Mouse (Mus musculus) CD4-positive, CD25-positive, alpha-beta regulatory T cell, adult 2 months (primary cell): ENCODE data around the gene Acads.
"Not testable (repeated sequence)": the region's sequence is repeated elsewhere in the genome, so short reads cannot be mapped to it uniquely, and the experiment has no call there.

Experiments used
- DNase-seq: peaks from one replicate; pipeline ENCODE4 v3.0.0-alpha.2; 2012; ENCODE audit warnings: low read depth, low spot score

Gene Acads

DNA sequence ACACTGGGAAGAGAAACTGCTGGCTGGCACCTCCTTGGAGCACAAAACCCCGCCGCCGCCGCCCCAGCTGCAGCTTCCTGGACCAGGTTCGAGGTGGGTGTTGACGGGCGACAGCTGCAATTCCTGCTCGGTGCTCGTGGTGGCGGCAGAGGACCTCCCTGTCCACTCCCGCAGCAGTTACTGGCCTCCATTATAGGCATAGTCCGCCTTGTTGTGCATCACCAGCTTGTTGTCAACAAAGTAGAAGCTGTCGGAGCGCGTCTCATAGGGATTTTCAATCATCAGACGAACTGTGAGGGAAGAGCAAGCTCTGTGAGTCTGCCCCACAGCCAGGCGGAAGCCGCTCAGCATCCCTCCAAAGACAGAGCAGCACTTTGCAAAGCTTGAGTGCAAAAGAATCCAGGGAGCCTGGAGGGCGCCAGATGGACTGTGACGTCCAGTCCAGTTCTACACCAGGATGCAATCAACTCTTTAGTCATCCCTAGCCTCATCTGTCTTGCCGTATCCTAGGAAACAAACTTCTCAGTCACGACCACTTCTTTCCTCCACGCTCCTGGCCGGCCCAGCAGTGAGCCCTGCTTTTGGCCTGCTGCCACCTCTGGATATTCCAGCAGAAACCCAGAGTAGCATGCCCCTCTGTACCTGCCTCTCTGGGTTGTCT is 6.2 kb upstream of the Acads start:
- peak; percentile 92 for DNase-seq

DNA sequence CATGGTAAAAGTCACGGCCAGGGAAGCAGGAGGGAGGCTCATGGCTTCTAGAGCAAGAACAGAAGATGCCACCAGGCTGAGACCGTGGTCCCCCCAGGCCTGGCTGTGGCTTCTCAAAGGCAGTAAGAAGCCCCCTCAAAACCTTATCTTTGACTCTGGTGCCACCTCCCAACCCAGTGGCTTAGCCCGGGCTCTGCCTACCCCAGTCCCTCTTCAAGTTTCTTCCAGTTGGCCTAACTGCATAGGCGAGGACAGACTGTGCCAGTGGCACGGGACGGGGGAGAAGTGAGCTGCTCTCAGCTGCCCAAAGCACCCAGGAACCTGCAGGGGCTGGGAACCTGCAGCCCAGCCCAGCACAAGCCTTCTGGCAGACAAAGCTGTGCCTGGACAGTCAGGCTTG is 5.5 kb upstream of the Acads start:
- no peak for DNase-seq

DNA sequence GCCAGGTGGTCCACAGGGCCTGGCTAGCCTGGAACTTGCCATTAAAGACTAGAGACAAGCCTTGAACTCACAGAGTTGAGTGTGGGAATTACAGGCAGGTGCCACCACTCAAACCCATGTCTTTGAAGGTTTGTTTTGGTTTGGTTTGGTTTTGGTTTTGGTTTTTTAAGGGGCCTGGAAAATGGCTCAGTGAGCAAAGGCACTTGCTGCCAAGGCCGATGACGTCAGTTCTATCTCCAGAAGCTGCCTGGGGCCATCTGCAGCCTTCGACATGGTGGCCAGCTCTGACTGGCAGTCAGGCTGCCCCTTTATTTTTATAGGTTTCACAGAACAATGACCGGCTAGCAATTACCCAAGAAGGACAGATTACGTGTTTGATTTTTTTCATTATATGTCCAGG is 1.8 kb upstream of the Acads start:
- DNase-seq: no peak

DNA sequence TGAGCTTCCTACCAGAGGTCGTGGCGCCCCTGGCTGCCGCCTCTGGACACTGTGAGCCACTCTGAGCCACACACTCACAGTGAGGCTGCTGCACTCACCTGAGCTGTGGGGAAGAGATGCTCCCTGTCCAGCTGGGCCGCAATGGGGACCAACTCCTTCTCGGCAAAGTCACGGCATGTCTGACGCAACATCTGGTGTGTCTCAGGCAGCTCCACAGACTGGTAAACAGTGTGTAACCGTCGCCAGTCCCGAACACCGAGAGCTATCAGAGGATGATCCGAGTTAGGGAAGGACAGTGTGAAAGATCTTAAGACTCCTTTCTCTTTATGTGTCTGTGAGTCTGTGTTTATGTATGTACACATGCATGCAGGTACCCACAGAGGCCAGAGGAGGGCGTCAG is 1.7 kb downstream of the Acads start:
- no peak for DNase-seq

DNA sequence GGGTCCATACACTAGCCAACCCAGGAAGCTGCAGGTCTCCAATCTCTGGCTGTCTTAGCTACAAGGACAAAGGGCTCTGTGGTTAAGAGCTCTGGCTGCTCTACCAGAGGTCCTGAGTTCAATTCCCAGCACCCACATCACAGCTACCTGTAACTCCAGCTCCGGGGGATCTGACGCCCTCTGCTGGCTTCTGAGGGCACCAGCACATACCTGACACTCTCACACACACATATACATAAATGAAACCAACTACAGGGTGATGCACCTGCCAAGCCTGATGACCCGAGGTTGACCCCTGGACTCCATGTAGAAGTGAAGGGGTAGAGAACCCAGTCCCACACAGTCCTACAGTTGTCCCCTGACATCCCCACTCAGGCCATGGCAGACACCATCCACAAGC is 2.7 kb downstream of the Acads start:
- DNase-seq: no peak

DNA sequence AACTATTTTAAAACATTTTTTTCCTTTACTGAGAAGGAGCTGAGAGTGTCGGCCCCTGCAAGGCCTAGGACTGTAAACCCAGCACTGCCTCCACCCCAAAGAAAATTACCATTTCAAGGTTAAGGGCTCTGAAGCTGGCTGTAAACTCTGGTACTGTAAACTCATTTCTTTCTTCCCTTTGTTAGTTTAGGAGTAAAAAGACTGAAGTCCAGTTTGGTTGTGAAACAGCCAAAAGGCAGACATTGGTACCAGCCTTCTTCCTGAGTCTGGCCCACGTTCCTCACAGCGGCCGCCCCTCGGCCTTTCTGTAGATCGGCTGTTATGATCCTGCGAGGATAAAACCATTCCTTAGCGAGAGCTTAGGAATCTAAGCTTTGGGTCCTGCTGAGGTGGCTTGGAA is 4.6 kb downstream of the Acads start:
- no peak for DNase-seq

DNA sequence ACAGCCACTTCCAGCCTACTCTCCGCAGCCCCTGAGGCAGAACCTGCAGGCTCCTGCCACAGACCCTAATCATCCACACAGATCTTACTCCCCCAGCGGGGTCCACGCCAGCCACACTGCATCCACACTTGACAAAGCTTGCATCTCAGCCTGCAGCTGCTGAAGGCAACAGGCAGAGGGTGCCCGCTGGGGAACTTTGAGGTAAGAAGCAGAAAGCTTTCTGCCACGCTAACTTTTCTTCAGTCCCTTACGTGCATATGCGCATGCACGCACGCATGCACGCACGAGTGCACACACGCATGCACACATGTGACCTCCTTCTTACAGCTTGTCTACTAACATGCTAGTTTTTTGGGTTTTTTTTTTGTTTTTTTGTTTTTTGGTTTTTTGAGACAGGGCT is 5.9 kb downstream of the Acads start:
- no peak for DNase-seq

DNA sequence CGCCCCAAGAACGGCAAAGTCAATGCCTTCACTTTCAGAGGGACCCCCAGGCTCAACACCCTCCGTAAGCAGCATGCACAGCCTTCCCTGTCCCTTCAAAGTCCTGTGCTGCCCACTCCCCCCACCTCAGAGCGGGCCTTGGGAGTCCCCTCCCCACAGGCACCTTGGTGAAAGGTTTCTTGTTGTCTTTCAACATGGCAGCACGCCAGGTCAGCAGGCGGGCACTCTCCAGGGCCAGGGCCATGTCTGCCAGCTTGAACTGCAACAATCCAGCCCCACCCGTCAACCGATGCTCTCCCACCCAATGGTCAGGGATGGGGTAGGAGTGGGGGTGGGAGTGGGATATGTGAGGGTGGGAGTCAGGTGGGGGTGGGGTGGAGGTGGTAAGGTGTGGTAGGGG is 8.0 kb downstream of the Acads start:
- no peak for DNase-seq

DNA sequence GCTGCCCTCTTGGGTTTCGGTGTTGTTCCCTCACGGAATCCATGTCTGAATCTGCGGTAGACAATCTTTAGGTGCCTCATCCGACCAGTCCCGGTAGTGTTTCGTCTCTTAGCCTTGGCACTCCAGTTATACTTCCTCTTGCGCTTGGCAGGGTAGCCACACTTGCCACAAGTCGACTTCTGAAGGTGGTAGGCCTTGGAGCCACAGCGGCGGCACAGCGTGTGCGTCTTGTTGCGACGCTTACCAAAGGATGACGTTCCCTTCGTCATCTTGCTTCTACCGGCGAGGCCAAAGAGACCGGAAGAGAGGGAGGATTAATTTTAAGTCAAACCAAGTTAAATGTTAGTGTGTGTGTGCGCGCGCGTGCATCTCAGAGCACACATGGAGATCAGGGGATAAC is 15.9 kb downstream of the Acads start:
- not testable (repeated sequence) for DNase-seq

DNA sequence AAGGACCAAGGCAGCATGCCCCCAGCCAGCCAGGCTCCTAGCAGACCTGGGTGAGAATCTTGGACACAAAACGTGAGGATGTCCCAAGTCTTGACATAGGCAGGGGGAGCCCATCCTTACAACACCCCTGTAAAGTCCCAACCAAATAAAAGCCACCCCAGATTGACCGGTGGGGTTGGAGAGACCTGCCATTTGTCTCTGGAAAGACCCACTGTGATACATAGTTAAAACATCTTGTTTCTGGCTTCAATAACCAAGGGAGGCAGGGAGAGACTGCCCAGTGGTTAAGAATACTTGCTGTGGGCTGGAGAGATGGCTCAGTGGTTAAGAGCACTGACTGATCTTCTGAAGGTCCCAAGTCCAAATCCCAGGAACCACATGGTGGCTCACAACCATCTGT is 16.9 kb downstream of the Acads start:
- no peak for DNase-seq

DNA sequence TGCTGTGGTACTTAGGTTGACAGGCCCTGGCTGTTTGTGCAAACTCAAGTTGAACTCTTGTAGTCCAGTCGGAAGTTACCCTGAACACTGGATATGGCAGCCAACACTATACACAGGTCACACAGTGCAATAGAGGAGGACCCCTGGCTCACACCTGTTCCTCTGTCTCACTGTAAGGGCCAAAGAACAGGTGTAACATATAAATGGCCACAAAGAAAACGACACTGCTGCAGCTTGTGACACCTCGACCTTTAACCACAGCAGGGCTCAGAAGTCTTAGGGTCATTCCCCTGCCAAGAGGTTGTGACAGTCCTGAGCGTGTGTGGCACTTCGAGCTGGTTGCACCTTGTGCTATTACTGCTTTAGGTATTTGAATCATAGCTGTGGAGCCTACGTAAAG is 18.7 kb downstream of the Acads start:
- no peak for DNase-seq

DNA sequence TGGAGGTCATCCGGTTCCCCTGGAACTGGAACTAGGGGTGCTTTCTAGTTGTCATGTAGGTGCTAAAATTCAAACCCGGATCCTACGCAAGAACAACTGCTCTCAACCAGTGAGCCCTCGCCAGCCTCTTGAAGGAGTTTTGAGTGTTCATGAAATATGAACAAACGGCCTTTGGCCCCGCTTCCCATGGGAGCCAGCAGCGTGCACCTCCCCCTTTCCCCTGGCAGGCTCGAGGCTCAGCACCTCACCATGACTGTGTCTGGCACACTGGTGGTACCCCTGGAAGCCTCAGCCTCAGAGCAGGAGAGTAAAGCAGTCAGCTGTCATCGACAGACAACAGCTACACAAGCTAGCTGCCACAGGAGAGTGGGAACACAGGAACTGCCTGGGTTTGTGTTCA is 19.2 kb downstream of the Acads start:
- DNase-seq: no peak

DNA sequence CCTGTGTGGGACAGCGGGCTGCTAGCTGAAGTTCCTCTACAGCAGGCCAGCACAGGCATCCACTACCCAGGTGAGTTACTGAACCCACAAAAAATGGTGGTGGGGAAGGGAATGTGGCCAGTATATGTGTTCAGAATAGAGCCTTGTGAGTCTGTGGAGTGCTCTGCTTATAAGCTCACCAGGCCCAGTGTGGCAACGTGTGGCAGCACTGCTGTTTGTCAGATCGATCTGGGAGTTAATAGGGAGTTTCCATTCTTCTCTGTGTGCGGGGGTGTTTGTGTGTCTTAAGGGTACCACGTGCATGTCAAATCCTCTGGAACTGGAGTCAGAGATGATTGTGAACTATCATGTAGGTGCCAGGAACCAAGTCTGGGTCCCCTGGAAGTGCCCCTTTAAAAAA is 19.6 kb downstream of the Acads start:
- no peak for DNase-seq

DNA sequence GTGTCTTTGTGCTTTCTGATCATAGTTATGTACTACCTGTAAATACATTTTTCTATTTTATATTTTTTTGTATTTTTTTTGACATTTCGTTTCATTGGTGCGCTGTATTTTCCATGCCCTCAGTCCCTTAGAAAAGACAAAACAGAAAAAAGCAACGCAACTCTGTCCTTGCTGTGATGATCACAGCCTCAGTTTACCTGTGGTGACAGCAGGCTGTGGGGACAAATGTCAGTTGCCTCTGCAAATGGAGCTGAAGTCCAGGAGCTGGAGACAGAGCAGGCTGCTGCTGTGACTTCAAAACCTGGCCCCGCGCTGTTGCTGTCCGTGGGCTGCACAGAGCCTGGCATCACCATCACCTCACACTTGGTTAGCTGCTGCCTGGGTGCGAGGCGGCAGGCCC is 21.0 kb downstream of the Acads start, which contains the start of gene Gm10401:
Gm10401 (minus strand) TSS at position 101 of the 400 bp plus-strand sequence.
- no peak for DNase-seq

DNA sequence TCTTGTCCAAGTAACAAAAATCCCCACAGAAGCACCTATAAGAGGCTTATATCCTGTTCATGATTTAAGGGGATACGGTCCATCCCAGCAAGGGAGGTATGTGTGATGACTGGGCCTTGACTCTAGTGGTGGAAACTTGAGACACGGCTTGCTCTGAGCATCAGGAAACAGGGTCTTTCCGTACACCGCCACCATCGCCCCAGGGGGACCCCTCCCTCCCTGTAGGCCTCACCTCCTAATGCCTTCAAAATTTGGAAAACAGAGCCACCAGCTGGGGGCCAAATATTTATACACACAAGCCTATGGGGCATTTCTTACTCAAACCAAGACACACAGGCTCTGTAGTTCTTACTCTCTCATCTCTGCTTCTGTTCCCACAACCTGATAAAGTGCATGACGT is 27.4 kb downstream of the Acads start:
- DNase-seq: peak; percentile 43

DNA sequence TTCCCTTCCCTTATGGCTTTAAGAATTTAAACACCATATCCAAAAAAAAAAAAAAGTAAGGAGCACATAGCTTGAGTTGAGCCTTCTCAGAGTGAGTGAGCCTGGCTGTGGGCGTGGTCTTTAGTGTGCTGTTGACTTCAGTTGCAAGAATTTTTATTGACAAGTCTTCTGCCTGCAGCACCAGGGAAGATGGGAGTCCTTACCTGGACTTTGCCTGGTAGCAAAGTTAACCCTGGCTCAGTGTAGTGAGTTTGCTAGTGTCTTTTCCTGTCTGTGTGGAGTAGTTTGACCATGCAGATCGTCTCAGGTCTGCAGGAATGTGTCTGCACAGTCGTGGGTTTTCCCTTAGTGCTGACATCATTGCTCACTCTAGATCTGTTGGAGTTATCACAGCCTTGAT is 28.1 kb downstream of the Acads start:
- no peak for DNase-seq

DNA sequence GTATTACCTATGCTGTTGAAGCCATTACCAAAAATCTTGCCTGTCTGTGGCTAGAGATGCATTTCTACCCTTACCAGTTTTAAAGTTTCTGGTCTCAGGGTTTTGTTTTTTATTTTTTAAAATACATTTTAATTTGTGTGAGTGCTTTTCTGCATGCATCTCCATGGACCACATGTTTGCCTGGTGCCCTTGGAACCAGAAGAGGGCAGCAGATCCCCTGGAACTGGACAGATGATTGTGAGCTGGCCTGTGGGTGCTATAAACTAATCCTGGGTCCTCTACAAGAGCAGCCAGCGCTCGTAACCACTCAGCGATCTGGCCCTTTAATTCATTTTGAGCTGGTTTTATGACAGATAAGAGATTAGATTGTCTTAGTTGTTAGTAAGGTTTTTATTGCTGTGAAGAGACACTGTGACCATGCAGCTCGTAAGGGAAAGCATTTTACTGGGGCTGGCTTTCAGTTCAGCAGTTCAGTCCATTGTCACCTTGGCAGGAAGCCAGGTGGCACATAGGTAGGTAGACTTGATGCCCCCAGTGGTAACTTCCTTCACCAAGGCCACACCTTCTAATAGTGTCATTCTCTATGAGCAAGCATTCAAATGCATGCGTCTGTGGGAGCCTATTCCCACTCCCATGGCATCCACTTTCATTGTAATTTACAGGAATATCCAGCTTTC is 29.4 kb downstream of the Acads start:
- DNase-seq: no peak

DNA sequence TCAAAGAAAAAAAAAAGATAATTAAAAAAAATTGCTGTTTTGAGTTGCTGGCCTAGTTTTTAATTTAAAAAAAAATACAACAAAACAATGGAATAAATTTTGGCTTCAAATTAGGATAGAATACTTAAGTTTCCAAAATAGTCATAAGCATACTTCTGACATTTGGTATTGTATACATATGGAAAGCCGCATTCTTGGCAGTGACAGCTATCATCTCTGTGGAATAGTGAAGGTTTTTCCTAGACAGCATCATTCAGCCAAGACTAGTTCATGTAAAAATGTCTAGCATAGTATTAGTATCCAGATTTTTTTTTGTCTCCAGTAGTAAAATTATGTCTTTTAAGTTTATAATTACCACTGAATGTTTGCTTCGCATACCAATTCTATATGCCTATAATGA is 33.5 kb downstream of the Acads start:
- DNase-seq: no peak

DNA sequence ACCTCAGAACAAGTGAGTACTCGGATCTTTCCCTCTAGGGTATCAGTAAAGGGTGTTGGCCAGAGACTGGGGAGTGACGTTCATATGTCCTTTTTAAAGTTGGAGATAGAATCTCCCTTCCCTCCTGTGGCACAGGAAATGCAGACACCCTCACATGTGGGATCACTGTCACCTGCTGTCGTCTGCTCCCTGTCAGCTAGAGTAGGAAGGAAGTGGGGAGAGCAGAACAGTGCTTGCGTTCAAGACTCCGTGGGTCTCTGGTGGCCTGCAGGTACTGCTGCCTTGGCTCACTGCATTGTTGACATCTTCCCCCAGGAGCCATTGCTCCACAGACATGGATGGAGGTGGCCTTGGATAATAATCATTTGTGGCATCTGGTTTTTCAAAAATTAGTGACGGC is 35.7 kb downstream of the Acads start:
- no peak for DNase-seq

DNA sequence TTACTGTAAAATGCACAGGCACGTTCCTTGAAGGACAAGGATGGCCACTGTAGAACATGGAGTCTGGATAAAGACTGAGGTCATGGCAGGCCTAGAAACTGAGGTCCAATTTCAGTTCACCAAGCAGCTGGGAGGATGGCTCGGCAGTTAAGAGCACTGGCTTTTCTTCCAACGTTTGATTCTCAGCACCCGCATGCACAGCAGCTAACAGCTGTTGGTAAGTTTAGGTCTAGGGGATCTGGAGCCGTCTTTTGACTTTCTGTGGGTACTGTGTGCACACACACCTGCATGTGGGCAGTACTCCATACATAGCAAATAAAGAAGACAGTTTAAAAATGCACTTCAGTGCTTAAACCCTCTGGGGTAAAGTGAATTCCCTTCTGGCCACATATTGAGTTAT is 37.5 kb downstream of the Acads start:
- no peak for DNase-seq

DNA sequence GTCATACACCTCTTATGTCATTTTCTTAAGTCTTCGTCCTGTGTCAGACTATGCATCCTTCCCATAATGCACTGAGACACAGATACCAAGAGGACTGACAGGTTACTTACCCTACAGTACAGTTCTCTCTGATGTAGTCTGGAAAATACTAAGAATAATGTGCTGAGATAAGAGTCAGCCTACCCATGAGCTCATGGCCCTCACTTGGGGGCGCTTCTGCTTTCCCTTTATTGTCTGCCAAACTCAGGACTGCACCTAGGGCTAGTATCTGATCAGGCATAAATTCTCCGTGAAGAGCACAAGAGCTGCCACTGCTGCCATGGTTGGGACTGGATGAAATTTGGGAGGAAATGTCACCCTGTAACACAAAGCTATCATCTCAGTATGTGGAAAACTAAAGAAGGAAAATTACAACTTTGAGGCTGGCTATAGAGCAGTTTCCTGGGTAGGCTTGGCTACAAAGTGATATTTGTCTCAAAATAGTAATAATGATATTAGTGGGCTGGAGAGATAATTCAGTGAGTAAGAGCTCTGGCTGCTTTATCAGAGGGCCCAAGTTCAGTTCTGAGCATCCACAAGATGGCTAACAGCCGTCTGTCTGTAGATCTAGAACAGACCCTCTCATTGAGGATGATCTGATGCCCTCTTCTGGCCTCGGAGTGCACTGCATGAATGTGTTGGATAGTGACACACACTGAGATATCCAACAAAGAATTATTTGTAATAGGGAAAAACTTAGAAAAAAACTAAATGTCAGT is 42.8 kb downstream of the Acads start:
- peak; percentile 78 for DNase-seq

DNA sequence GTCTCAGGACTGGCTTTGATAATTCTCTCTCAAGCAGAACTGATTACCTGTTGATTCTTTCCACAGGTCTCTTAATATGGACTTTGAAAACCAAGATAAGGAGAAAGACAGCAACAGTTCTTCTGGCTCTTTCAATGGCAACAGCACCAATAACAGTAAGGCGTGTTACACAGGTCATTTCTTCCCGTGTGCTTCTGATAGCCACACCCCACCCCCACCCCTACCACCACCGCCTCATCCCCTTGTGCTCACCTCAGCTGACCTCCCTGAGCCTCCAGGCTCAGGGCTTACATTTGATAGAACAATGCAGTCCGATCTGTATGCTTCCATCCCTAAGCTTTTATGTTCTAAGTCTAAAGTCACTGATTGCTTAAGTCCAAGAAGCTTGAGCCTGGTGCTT is 44.4 kb downstream of the Acads start:
- DNase-seq: no peak

DNA sequence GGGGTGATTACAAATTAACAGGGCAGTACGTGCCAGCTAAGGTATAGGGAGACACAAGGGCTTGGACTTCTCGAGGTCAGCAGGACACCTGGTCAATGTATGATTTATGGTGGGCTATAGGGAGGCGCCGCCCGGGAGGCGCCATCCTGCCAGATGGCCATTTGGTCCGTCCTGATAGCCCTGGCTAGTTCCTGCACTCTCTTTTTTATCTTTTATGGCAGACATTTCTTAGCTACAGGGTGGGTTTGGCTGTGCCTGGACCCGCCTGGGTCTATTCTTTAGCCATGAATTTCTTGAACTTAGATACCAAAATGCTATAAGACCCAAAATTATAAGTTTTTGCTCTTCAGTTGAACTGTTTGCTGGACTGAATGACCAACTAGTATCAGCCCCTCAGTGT is 45.8 kb downstream of the Acads start:
- not testable (repeated sequence) for DNase-seq
